Mouse (Mus musculus): ENCODE measurements around the gene Cadm3. TPM values are rescaled to one million over a fixed set of nuclear protein-coding genes. Genes with fewer than 3 reads are reported as not detected.
"Not testable (repeated sequence)": the region's sequence is repeated elsewhere in the genome, so short reads cannot be mapped to it uniquely, and the experiment has no call there.

Gene Cadm3
- polyA plus RNA-seq, 3 experiments from 2014 or later, result 0.11 TPM; not detected in 2

DNA sequence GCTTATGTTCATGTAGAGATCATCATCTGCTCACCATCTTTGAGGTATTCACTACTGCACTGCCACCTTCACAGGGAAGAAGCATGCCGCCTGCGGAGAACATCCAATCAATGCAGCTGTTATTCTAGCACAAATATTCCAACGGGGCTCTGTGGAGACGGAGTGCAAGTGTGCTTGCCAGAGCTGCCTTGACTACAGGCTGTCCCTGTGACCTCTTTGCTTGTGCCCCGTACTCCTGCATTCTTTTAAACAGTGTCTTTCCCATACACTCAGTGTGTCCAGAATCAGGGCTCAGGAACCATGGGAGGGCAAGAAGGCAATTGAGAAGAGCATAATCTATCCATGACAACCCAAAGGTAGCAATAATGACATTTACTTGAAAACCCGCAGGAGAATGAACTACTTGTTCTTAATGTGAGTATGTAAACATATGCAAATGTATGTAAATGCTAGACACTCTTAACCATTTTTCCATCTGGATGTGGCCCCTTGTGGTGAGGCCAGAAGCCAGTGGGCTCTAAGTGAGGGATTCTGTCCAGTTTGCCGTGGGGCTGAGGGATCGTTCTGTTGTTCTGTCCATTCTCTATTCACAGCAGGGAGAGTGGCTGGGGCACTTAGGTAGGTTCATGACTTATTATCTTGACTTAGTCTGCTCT lies 45.8 kb downstream of the Cadm3 start:
- ATAC-seq, result no peak

DNA sequence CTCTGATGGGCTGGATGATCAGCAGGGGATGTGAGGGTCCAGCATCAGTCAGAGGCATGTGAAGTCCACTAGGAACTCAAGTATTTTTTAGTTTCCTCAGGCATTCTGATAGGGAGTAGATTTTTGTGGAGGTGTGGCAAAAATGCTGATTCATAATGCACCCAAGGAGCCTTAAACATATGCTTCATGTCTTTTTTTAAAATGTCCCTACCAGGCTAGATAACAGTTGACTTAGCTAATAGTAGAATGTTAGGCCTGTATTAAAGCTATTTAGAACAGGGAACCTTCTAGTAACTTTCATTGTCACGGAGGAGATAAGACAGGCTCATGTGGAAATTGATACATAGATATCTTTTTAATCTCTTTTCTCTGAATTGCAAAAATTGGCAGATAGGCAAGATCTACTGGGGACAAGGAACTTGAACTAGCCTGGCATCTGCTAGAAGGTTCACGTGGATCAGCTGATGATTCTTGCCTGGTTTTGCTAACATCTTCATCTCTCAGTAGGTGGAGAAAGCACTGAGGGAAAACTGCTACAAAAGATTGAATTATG lies 49.5 kb downstream of the Cadm3 start:
- no peak for ATAC-seq

- no peak for ATAC-seq
These were observed 51.8 kb downstream of the Cadm3 start for GRCm38 (mm10) chr1:173315725-173316124.

GRCm38 (mm10) chr1:173313535-173314050 lies 53.9 kb downstream of the Cadm3 start:
- not testable (repeated sequence) for ATAC-seq

DNA sequence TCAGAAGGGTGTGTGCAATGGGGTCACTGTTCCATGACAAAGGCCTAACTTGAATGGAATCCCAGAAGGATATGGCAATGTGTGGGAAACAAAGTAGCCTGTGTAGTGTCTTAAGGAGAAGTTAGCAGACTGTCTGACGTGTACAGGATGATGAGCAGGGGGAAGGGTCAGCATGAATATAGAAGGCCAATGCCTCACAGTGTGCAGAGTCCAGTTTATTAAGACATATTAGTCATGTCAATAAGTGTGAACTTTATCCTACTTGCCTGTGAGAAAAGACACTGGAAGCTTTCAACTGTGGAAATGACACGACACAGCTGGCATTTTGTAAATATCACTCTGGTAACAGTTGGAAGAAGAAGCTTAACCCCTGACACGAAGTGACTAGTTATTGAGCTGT lies 64.7 kb downstream of the Cadm3 start:
- not testable (repeated sequence) for ATAC-seq

Other genes with a start within 250 kb of the Cadm3 start
- gene Olfr1408, start 230.3 kb downstream of the Cadm3 start, polyA plus RNA-seq (2017; shearing (Covaris generic)), result not detected
- not detected for gene Olfr1406, start 177.1 kb downstream of the Cadm3 start, polyA plus RNA-seq (2017; shearing (Covaris generic))
- not detected for gene Olfr218, start 169.9 kb downstream of the Cadm3 start, polyA plus RNA-seq (2017; shearing (Covaris generic))
- gene Olfr1404, start 155.3 kb downstream of the Cadm3 start, polyA plus RNA-seq (2017; shearing (Covaris generic)), result not detected
- gene Fcer1a, start 140.5 kb downstream of the Cadm3 start, polyA plus RNA-seq (2017; shearing (Covaris generic)), result not detected
- gene Olfr418, start 101.7 kb downstream of the Cadm3 start, polyA plus RNA-seq (2017; shearing (Covaris generic)), result not detected
- not detected for gene Mptx2, start 89.9 kb downstream of the Cadm3 start, polyA plus RNA-seq (2017; shearing (Covaris generic))
- gene Ackr1, start 33.9 kb downstream of the Cadm3 start, polyA plus RNA-seq (2017; shearing (Covaris generic)), result not detected
- gene Aim2, start 16.8 kb downstream of the Cadm3 start, polyA plus RNA-seq (2017; shearing (Covaris generic)), result 10 to 100 TPM; 49.6 to 69.8 (median 61.1) TPM
- 10 to 100 TPM; 57.4 to 70.4 (median 60.4) TPM for gene Ifi206, start 123.3 kb upstream of the Cadm3 start, polyA plus RNA-seq (2017; shearing (Covaris generic))
- gene Ifi214, start 168.3 kb upstream of the Cadm3 start, polyA plus RNA-seq (2017; shearing (Covaris generic)), result 10 to 100 TPM; 19.8 to 28.9 (median 23.0) TPM
- gene Ifi213, start 231.6 kb upstream of the Cadm3 start, polyA plus RNA-seq (2017; shearing (Covaris generic)), result 10 to 100 TPM; 54.7 to 61.9 (median 56.4) TPM